Mouse (Mus musculus): ENCODE measurements around the gene Gja4. TPM values are rescaled to one million over a fixed set of nuclear protein-coding genes. Genes with fewer than 3 reads are reported as not detected.

Gja4 gene
- polyA plus RNA-seq (2012; rRNA removed; ENCODE audit: low replicate concordance): 51.2 and 54.4 TPM in 2 replicates

GRCm38 (mm10) chr4:127313861-127314260 is at the start of gene Gja4:
Gene Gja4 (minus strand): TSS chr4:127314039.

GRCm38 (mm10) chr4:127358018-127358417 is 44.2 kb upstream of the Gja4 start, which contains the start of gene Gjb5:
Gene Gjb5 (minus strand): TSS chr4:127358181.

GRCm38 (mm10) chr4:127353951-127354438 is 40.2 kb upstream of the Gja4 start, which contains the start of gene Gjb4:
Gene Gjb4 (minus strand): TSS chr4:127354081.

GRCm38 (mm10) chr4:127330181-127331100 is 16.6 kb upstream of the Gja4 start, which contains the start of gene Gjb3:
Gene Gjb3 (minus strand): TSS chr4:127330844.

Other genes with a start within 250 kb of the Gja4 start
- 8.0 and 10.2 TPM in 2 replicates for gene Zmym6, start 236.7 kb downstream of the Gja4 start, polyA plus RNA-seq (2012; rRNA removed; ENCODE audit: low replicate concordance)
- 17.8 and 22.6 TPM in 2 replicates for gene Tmem35b, start 190.3 kb downstream of the Gja4 start, polyA plus RNA-seq (2012; rRNA removed; ENCODE audit: low replicate concordance)
- gene Dlgap3, start 144.8 kb downstream of the Gja4 start, polyA plus RNA-seq (2012; rRNA removed; ENCODE audit: low replicate concordance): 0.11 and 0.35 TPM in 2 replicates
- gene Smim12, start 70.3 kb downstream of the Gja4 start, polyA plus RNA-seq (2012; rRNA removed; ENCODE audit: low replicate concordance): 33.6 and 33.7 TPM in 2 replicates
- 0.40 and 6.2 TPM in 2 replicates for gene Gjb3, start 16.8 kb upstream of the Gja4 start, polyA plus RNA-seq (2012; rRNA removed; ENCODE audit: low replicate concordance)
- gene Gjb4, start 40.0 kb upstream of the Gja4 start, polyA plus RNA-seq (2012; rRNA removed; ENCODE audit: low replicate concordance): 0.17 and 2.0 TPM in 2 replicates
- 1.9 and 4.9 TPM in 2 replicates for gene Gjb5, start 44.1 kb upstream of the Gja4 start, polyA plus RNA-seq (2012; rRNA removed; ENCODE audit: low replicate concordance)

Data from subcutaneous adipose tissue, adult 2 months (tissue).